Mouse (Mus musculus): ENCODE measurements at regions not wholly inside any gene's neighbourhood (a gene's known extent, or its start where the extent isn't known, plus 50 kb on each side); places are given as distances from the start of the nearest gene placed in this dataset.

- no peak for DNase-seq
Measured at GRCm38 (mm10) chr8:64412488-64413188, 206.6 kb upstream of the Tll1 start.

GRCm38 (mm10) chr8:64406775-64407490, 200.9 kb upstream of the Tll1 start:
- DNase-seq = peak; percentile 46

GRCm38 (mm10) chr8:64399554-64399953, 193.5 kb upstream of the Tll1 start:
- no peak for DNase-seq

GRCm38 (mm10) chr8:64397876-64398275, 191.8 kb upstream of the Tll1 start:
- peak; percentile 21 for DNase-seq

GRCm38 (mm10) chr8:64395816-64396215, 189.7 kb upstream of the Tll1 start:
- DNase-seq = no peak

- no peak for DNase-seq
Measured at GRCm38 (mm10) chr8:64389488-64389887, 183.4 kb upstream of the Tll1 start.

GRCm38 (mm10) chr8:64388299-64388698, 182.2 kb upstream of the Tll1 start:
- DNase-seq = no peak

- DNase-seq = no peak
Measured at GRCm38 (mm10) chr8:64379732-64380349, 173.8 kb upstream of the Tll1 start.

GRCm38 (mm10) chr8:64377830-64378229, 171.8 kb upstream of the Tll1 start:
- DNase-seq = no peak

- no peak for DNase-seq
Measured at GRCm38 (mm10) chr8:64375509-64375908, 169.4 kb upstream of the Tll1 start.

- DNase-seq = no peak
Measured at GRCm38 (mm10) chr8:64374980-64375379, 168.9 kb upstream of the Tll1 start.

- peak; percentile 26 for DNase-seq
Measured at GRCm38 (mm10) chr8:64369973-64370372, 163.9 kb upstream of the Tll1 start.

GRCm38 (mm10) chr8:64367906-64368305, 161.8 kb upstream of the Tll1 start:
- DNase-seq = no peak

- DNase-seq = no peak
Measured at GRCm38 (mm10) chr8:64366974-64367266, 160.8 kb upstream of the Tll1 start.

GRCm38 (mm10) chr8:64366226-64366973, 160.3 kb upstream of the Tll1 start:
- no peak for DNase-seq

GRCm38 (mm10) chr8:64357092-64357491, 151.0 kb upstream of the Tll1 start:
- no peak for DNase-seq

GRCm38 (mm10) chr8:64348082-64348646, 142.1 kb upstream of the Tll1 start:
- DNase-seq = no peak

GRCm38 (mm10) chr8:64347490-64347889, 141.4 kb upstream of the Tll1 start:
- no peak for DNase-seq

- DNase-seq = no peak
Measured at GRCm38 (mm10) chr8:64346428-64346827, 140.4 kb upstream of the Tll1 start.

GRCm38 (mm10) chr8:64344933-64345332, 138.9 kb upstream of the Tll1 start:
- DNase-seq = no peak

- no peak for DNase-seq
Measured at GRCm38 (mm10) chr8:64343600-64343999, 137.5 kb upstream of the Tll1 start.

GRCm38 (mm10) chr8:64342397-64342796, 136.3 kb upstream of the Tll1 start:
- DNase-seq = no peak

GRCm38 (mm10) chr8:64337356-64337755, 131.3 kb upstream of the Tll1 start:
- DNase-seq = no peak

Measured in embryo, embryonic 11 days (tissue).